Mouse (Mus musculus) heart, embryonic 14.5 days (tissue): ENCODE results near the gene Olfr699. TPM values are rescaled to one million over a fixed set of nuclear protein-coding genes. Genes with fewer than 3 reads are reported as not detected.

Experiments
- ATAC-seq: fragments of 200-750 bp; cut with Nextera tagmentation; 2 replicates; pipeline ENCODE4 v1.8.0; 2017; ENCODE audit warnings: low read depth, moderate TSS enrichment; ENCODE audit not compliant: insufficient number of reproducible peaks, insufficient read depth, low FRiP score
- H3K27ac ChIP-seq, 2 experiments: fragments of 200-500 bp in 1 of 2; fragments of 300-500 bp in 1 of 2; sonication (generic) in 1 of 2; replicated peaks in 1 of 2; 2 replicates each; pipeline ENCODE4 v1.5.1; 2012 to 2014; ENCODE audit warnings: low read depth in 2 of 2, low read length in 2 of 2, control low read depth in 1 of 2, mild to moderate bottlenecking in 1 of 2, mixed read lengths in 1 of 2; ENCODE audit not compliant: control insufficient read depth in 1 of 2, insufficient read depth in 1 of 2
- H3K27me3 ChIP-seq: fragments of 300-500 bp; sonication (generic); 2 replicates; pipeline ENCODE4 v1.6.1; 2014; ENCODE audit warnings: mild to moderate bottlenecking, low read length, control low read depth; ENCODE audit not compliant: control insufficient read depth, insufficient read depth
- H3K36me3 ChIP-seq: fragments of 300-500 bp; sonication (generic); 2 replicates; pipeline ENCODE4 v1.6.1; 2014; ENCODE audit warnings: mild to moderate bottlenecking, control low read depth, low read length, mixed read lengths; ENCODE audit not compliant: control insufficient read depth, insufficient read depth
- H3K4me1 ChIP-seq, 2 experiments: fragments of 200-500 bp in 1 of 2; fragments of 300-500 bp in 1 of 2; sonication (generic) in 1 of 2; 2 replicates each; pipeline ENCODE4 v1.6.1; 2012 to 2014; ENCODE audit warnings: low read length in 2 of 2, control low read depth in 1 of 2, mixed read lengths in 1 of 2; ENCODE audit not compliant: control insufficient read depth in 2 of 2, insufficient read depth in 2 of 2
- H3K4me2 ChIP-seq: fragments of 300-500 bp; sonication (generic); 2 replicates; pipeline ENCODE4 v1.6.1; 2014; ENCODE audit warnings: mild to moderate bottlenecking, low read length
- H3K4me3 ChIP-seq, 2 experiments: fragments of 200-500 bp in 1 of 2; fragments of 300-500 bp in 1 of 2; sonication (generic) in 1 of 2; 2 replicates each; pipeline ENCODE4 v1.5.1; 2012 to 2014; ENCODE audit warnings: low read length in 2 of 2, mild to moderate bottlenecking in 2 of 2, control low read depth in 1 of 2, low read depth in 1 of 2, moderate library complexity in 1 of 2; ENCODE audit not compliant: control insufficient read depth in 1 of 2, insufficient read depth in 1 of 2
- H3K9ac ChIP-seq: fragments of 300-500 bp; sonication (generic); 2 replicates; pipeline ENCODE4 v1.6.1; 2014; ENCODE audit warnings: mild to moderate bottlenecking, low read length
- H3K9me3 ChIP-seq: fragments of 300-500 bp; sonication (generic); 2 replicates; pipeline ENCODE4 v1.6.1; 2016; ENCODE audit warnings: low read length, control low read depth; ENCODE audit not compliant: control insufficient read depth
- WGBS: fragments of 180-500 bp; shearing (Covaris S2); extraction: QIAGEN DNeasy Blood & Tissue Kit; methylation state at CpG from one replicate; pipeline ENCODE4 v1.1.7; 2014; 5-methylcytosine and 5-hydroxymethylcytosine counted together
- polyA plus RNA-seq: library from polyadenylated mRNA; unstranded; fragments of >200 nt; fragmentation: Nextera tagmentation; extraction: Ambion mirVana; gene quantifications from 2 replicates; pipeline ENCODE4 v1.2.1, GENCODE M21; 2014

Olfr699 gene
- polyA plus RNA-seq, 1 experiment from 2014 or later = not detected

GRCm38 (mm10) chr7:106758800-106759199 is 34.2 kb downstream of the Olfr699 start:
- ATAC-seq = no peak
- Histone ChIP-seq H3K4me1 (no peaks in the 10 kb centered on the region), H3K27me3 (no peaks in the 10 kb centered on the region), H3K4me3 (no peak overlapping the region), H3K36me3 (no peaks in the 10 kb centered on the region), H3K4me2 (no peak overlapping the region), H3K27ac (no peak overlapping the region), H3K9ac (no peak overlapping the region), H3K9me3 (no peaks in the 10 kb centered on the region; the same call in 1 of the 2 replicates)
- 67% methylated on average over 2 of the region's 2 CpGs for WGBS

- no peak for ATAC-seq
- no peaks in the 10 kb centered on the region for H3K36me3 ChIP-seq
- H3K4me3 ChIP-seq = no peak within 1 kb of the TSS
- no peaks in the 10 kb centered on the region for H3K27me3 ChIP-seq
- H3K9ac ChIP-seq = no peak within 1 kb of the TSS
- no peak within 1 kb of the TSS for H3K27ac ChIP-seq
- no peak within 1 kb of the TSS for H3K4me2 ChIP-seq
- H3K9me3 ChIP-seq = no peaks in the 10 kb centered on the region
- no peaks in the 10 kb centered on the region for H3K4me1 ChIP-seq
Observed at GRCm38 (mm10) chr7:106755297-106755696, 37.7 kb downstream of the Olfr699 start, which contains the start of gene Olfr698. TSS of gene Olfr698 (minus strand) at chr7:106755397.

GRCm38 (mm10) chr7:106745811-106746210 is 47.2 kb downstream of the Olfr699 start:
- no peak overlapping the region for H3K4me3 ChIP-seq
- no peaks in the 10 kb centered on the region for H3K27me3 ChIP-seq
- no peak overlapping the region for H3K4me2 ChIP-seq
- 82% methylated on average over 5 of the region's 5 CpGs for WGBS
- no peaks in the 10 kb centered on the region for H3K4me1 ChIP-seq
- H3K27ac ChIP-seq = no peak overlapping the region
- no peaks in the 10 kb centered on the region for H3K36me3 ChIP-seq
- no peak for ATAC-seq
- H3K9me3 ChIP-seq = no peaks in the 10 kb centered on the region
- H3K9ac ChIP-seq = no peak overlapping the region

- no peak for ATAC-seq
- 79% methylated on average over 1 of the region's 1 CpGs for WGBS
- H3K9me3 ChIP-seq = no peaks in the 10 kb centered on the region
- no peaks in the 10 kb centered on the region for H3K4me1 ChIP-seq
- no peak within 1 kb of the TSS for H3K9ac ChIP-seq
- no peak within 1 kb of the TSS for H3K4me2 ChIP-seq
- no peak within 1 kb of the TSS for H3K27ac ChIP-seq
- no peaks in the 10 kb centered on the region for H3K27me3 ChIP-seq
- no peaks in the 10 kb centered on the region for H3K36me3 ChIP-seq
- H3K4me3 ChIP-seq = no peak within 1 kb of the TSS
Observed at GRCm38 (mm10) chr7:106742343-106742742, 50.7 kb downstream of the Olfr699 start, which contains the start of gene Olfr697. TSS of gene Olfr697 (minus strand) at chr7:106742443.

Other genes with a start within 250 kb of the Olfr699 start
- gene Olfr693, start 112.6 kb downstream of the Olfr699 start, polyA plus RNA-seq = not detected in 2 replicates
- not detected in 2 replicates for gene Olfr694, start 101.4 kb downstream of the Olfr699 start, polyA plus RNA-seq
- not detected in 2 replicates for gene Olfr695, start 76.8 kb downstream of the Olfr699 start, polyA plus RNA-seq
- gene Olfr697, start 50.8 kb downstream of the Olfr699 start, polyA plus RNA-seq = not detected in 2 replicates
- gene Olfr698, start 37.8 kb downstream of the Olfr699 start, polyA plus RNA-seq = not detected in 2 replicates
- not detected in 2 replicates for gene Olfr700, start 15.6 kb upstream of the Olfr699 start, polyA plus RNA-seq
- not detected in 2 replicates for gene Olfr701, start 20.9 kb upstream of the Olfr699 start, polyA plus RNA-seq
- gene Olfr702, start 40.7 kb upstream of the Olfr699 start, polyA plus RNA-seq = not detected in 2 replicates
- gene Olfr703, start 50.2 kb upstream of the Olfr699 start, polyA plus RNA-seq = not detected in 2 replicates
- not detected in 2 replicates for gene Olfr704, start 70.0 kb upstream of the Olfr699 start, polyA plus RNA-seq
- not detected in 2 replicates for gene Olfr705, start 83.7 kb upstream of the Olfr699 start, polyA plus RNA-seq
- not detected in 2 replicates for gene Olfr706, start 95.0 kb upstream of the Olfr699 start, polyA plus RNA-seq
- gene Olfr707, start 108.0 kb upstream of the Olfr699 start, polyA plus RNA-seq = not detected in 2 replicates
- not detected in 2 replicates for gene Olfr1532-ps1, start 114.8 kb upstream of the Olfr699 start, polyA plus RNA-seq
- not detected in 2 replicates for gene Olfr709-ps1, start 139.0 kb upstream of the Olfr699 start, polyA plus RNA-seq
- not detected in 2 replicates for gene Olfr710, start 155.1 kb upstream of the Olfr699 start, polyA plus RNA-seq
- gene Olfr6, start 170.7 kb upstream of the Olfr699 start, polyA plus RNA-seq = not detected in 2 replicates
- gene Olfr711, start 182.3 kb upstream of the Olfr699 start, polyA plus RNA-seq = not detected in 2 replicates
- not detected in 2 replicates for gene Olfr2, start 212.9 kb upstream of the Olfr699 start, polyA plus RNA-seq
- not detected in 2 replicates for gene Olfr713, start 238.0 kb upstream of the Olfr699 start, polyA plus RNA-seq